Mouse (Mus musculus) kidney, embryonic 15.5 days (tissue): ENCODE measurements around the gene Zdhhc22. TPM values are rescaled to one million over a fixed set of nuclear protein-coding genes. Genes with fewer than 3 reads are reported as not detected.

ENCODE experiments used
- ATAC-seq: fragments of 200-750 bp; cut with Nextera tagmentation; replicated peaks from 2 replicates; pipeline ENCODE4 v1.8.0; 2017; ENCODE audit warnings: moderate TSS enrichment; ENCODE audit not compliant: low FRiP score
- H3K27ac ChIP-seq: fragments of 300-500 bp; sonication (generic); 2 replicates; pipeline ENCODE4 v1.5.1; 2015; ENCODE audit warnings: mild to moderate bottlenecking, inconsistent platforms
- H3K27me3 ChIP-seq: fragments of 300-500 bp; sonication (generic); 2 replicates; pipeline ENCODE4 v1.6.1; 2015; ENCODE audit warnings: inconsistent platforms
- H3K36me3 ChIP-seq: fragments of 300-500 bp; sonication (generic); 2 replicates; pipeline ENCODE4 v1.6.1; 2015; ENCODE audit warnings: inconsistent platforms
- H3K4me1 ChIP-seq: fragments of 300-500 bp; sonication (generic); 2 replicates; pipeline ENCODE4 v1.6.1; 2015; ENCODE audit warnings: inconsistent platforms
- H3K4me2 ChIP-seq: fragments of 300-500 bp; sonication (generic); 2 replicates; pipeline ENCODE4 v1.6.1; 2015; ENCODE audit warnings: moderate library complexity, mild to moderate bottlenecking, inconsistent platforms
- H3K4me3 ChIP-seq: fragments of 300-500 bp; sonication (generic); replicated peaks from 2 replicates; pipeline ENCODE4 v1.5.1; 2015; ENCODE audit warnings: mild to moderate bottlenecking, inconsistent platforms
- H3K9ac ChIP-seq: fragments of 300-500 bp; sonication (generic); 2 replicates; pipeline ENCODE4 v1.6.1; 2015; ENCODE audit warnings: mild to moderate bottlenecking, inconsistent platforms
- H3K9me3 ChIP-seq: fragments of 300-500 bp; sonication (generic); replicated peaks from 2 replicates; pipeline ENCODE4 v1.6.1; 2016; ENCODE audit warnings: inconsistent platforms
- WGBS: fragments of 180-500 bp; shearing (Covaris S2); methylation state at CpG from one replicate; pipeline ENCODE4 v1.1.7; 2015; ENCODE audit warnings: mixed read lengths; 5-methylcytosine and 5-hydroxymethylcytosine counted together
- polyA plus RNA-seq: library from polyadenylated mRNA; unstranded; fragments of >200 nt; fragmentation: Nextera tagmentation; extraction: Ambion mirVana; gene quantifications from 2 replicates; pipeline ENCODE4 v1.2.1, GENCODE M21; 2015

Zdhhc22 gene
- polyA plus RNA-seq, 1 experiment from 2014 or later = 0.08 TPM

DNA sequence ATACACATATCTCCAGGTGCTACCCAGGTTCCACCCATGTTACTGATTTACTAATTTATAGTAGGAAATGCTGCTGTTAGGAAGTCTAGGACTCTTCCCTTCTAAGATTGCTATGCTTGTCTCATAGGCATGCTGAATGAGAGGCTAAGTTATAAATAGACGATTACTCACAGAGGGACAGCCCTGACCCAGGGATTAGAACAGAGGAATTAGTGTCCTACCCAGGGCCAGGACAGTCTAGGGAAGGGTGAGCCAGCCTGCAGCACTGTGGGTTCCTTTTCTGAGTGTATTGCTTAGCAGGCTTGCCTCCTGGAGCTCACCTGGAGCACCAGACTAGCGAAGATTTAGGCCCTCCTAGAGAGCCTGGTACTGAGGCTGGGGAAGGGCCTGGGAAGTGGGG lies 34.3 kb downstream of the Zdhhc22 start:
- Histone ChIP-seq H3K36me3 (peaks cover 75% of the 10 kb centered on the region), H3K9me3 (no peaks in the 10 kb centered on the region), H3K4me2 (no peak overlapping the region), H3K27me3 (no peaks in the 10 kb centered on the region), H3K4me1 (no peaks in the 10 kb centered on the region), H3K9ac (no peak overlapping the region), H3K27ac (no peak overlapping the region), H3K4me3 (no peak overlapping the region)
- 90% methylated on average over 2 of the region's 2 CpGs for WGBS
- ATAC-seq = no peak

DNA sequence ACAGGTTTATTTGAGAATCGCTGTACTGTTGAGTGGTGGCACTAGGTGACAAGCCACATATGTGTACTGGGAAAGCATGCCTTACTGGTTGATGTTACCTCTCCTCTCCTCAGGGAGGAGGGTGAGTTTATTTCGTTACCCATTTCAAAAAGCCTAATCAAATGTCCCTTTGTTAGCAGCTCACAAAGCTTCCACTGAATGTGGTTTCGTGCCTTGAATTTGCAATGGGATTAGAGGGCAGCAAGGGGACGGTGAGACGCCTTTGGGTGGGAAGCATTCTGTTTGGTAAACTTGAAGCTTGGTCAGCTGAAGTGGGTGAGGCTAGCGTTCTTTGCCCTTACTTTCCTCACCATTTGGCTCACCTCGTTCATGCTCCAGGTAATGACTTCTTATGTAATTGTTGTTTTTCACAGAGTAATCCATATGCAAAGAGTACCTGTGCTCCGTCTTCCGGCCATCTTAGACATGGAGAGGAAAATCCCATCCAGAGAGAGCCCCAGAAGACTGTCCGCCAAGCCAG lies 37.8 kb downstream of the Zdhhc22 start:
- Histone ChIP-seq H3K36me3 (peaks cover 42% of the 10 kb centered on the region), H3K27ac (no peak overlapping the region), H3K4me3 (no peak overlapping the region), H3K4me2 (no peak overlapping the region), H3K9ac (no peak overlapping the region), H3K27me3 (no peaks in the 10 kb centered on the region), H3K9me3 (no peaks in the 10 kb centered on the region), H3K4me1 (peaks cover 24% of the 10 kb centered on the region)
- 89% methylated on average over 10 of the region's 10 CpGs for WGBS
- ATAC-seq = no peak

DNA sequence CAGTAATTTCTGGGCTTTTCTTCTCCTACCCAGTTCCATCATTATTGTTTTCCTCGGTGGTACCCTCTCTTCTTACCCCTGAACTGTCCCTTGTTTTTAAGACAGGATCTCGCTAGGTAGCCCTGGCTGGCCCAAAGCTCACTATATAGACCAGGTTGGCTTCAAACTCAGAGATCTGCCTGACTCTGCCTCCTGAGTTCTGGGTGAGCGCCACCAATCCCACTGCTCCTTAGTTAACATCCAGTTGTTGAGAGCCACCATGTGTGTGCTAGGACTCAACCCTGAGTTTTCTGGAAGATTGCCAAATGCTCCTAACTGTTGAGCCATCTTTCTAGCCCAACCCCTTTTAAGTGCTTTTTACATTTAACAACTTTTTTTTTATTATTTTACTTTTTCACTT lies 39.3 kb downstream of the Zdhhc22 start:
- ATAC-seq = no peak
- Histone ChIP-seq H3K4me1 (peaks cover 28% of the 10 kb centered on the region), H3K36me3 (peaks cover 30% of the 10 kb centered on the region), H3K27ac (no peak overlapping the region), H3K9ac (no peak overlapping the region), H3K4me3 (no peak overlapping the region), H3K9me3 (no peaks in the 10 kb centered on the region), H3K4me2 (no peak overlapping the region), H3K27me3 (no peaks in the 10 kb centered on the region)
- WGBS = 100% methylated on average over 3 of the region's 3 CpGs

DNA sequence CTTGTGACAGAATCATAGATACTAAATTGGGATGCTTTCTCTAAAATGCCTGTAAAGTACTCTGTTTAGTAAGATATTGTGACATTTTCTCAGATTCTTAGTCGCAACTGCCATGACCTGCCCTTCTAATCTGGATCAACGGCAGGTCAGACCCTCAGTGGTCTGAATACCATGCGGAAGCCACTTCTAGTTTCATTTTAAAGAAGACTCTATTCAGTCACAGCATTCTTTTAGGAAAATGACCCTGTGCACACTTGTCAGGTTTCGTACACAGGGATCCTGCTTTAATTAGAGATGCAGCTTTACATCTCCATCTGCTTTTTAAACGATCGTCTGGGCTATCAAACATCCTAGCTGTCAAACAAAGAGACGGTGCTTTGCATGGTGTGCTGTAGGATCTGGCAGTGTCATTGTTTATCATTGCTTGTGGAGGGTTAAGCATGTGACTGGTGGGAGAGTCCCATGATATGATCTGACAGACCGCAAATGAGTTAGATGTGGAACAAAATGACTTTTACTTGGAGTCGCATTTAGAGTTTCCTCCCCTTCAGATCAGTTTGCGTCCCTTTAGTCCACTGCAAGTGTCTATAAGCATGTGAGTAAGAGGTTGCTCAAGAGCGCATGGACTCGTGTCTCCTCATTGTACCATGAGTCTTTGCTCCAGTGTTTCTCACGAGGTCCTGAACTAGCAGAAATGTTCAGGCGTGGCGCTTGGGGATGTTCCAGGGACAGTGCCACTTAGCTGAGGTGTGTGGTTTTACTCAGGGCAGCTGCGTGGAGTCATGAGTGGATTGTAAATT lies 39.9 kb downstream of the Zdhhc22 start:
- ATAC-seq = no peak
- no peak overlapping the region for H3K4me2 ChIP-seq
- H3K27me3 ChIP-seq = no peaks in the 10 kb centered on the region
- H3K9ac ChIP-seq = no peak overlapping the region
- peaks cover 30% of the 10 kb centered on the region for H3K4me1 ChIP-seq
- no peak overlapping the region for H3K4me3 ChIP-seq
- no peak overlapping the region for H3K27ac ChIP-seq
- WGBS = 73% methylated on average over 16 of the region's 16 CpGs
- H3K36me3 ChIP-seq = peaks cover 24% of the 10 kb centered on the region
- no peaks in the 10 kb centered on the region for H3K9me3 ChIP-seq

DNA sequence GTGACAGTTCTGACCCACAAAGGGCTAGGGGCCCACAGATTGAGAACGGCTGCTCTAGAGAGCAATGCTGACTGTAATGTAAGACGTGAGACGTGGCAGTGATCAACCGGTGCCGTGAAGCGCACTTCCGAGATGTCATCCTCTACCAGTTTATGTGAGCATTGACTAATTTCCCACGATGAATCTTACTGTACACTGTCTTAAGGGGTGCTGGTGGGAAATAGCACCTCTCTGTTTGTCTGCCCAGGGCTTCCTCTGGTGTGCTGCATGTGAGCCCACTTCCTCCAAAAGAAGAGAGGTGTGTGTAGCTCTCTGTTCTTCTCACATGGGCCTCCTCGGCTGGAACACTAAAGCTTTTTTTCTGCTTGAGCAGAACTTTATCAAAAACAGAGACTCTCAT lies 40.7 kb downstream of the Zdhhc22 start:
- Histone ChIP-seq H3K4me1 (peaks cover 33% of the 10 kb centered on the region), H3K9ac (no peak overlapping the region), H3K36me3 (peaks cover 18% of the 10 kb centered on the region), H3K27ac (no peak overlapping the region), H3K9me3 (no peaks in the 10 kb centered on the region), H3K4me2 (no peak overlapping the region), H3K27me3 (no peaks in the 10 kb centered on the region), H3K4me3 (no peak overlapping the region)
- no peak for ATAC-seq
- WGBS = 72% methylated on average over 9 of the region's 9 CpGs

GRCm38 (mm10) chr12:86948627-86949026 lies 41.6 kb downstream of the Zdhhc22 start:
- 10% methylated on average over 6 of the region's 6 CpGs for WGBS
- H3K9me3 ChIP-seq = no peaks in the 10 kb centered on the region
- peaks cover 12% of the 10 kb centered on the region for H3K36me3 ChIP-seq
- H3K4me3 ChIP-seq = peak overlapping the region; percentile 59
- no peak for ATAC-seq
- H3K9ac ChIP-seq = no peak overlapping the region; the same call in 1 of the 2 replicates
- H3K27me3 ChIP-seq = no peaks in the 10 kb centered on the region
- H3K4me2 ChIP-seq = peak overlapping the region; percentile 83
- no peak overlapping the region; the same call in 1 of the 2 replicates for H3K27ac ChIP-seq
- peaks cover 33% of the 10 kb centered on the region for H3K4me1 ChIP-seq

DNA sequence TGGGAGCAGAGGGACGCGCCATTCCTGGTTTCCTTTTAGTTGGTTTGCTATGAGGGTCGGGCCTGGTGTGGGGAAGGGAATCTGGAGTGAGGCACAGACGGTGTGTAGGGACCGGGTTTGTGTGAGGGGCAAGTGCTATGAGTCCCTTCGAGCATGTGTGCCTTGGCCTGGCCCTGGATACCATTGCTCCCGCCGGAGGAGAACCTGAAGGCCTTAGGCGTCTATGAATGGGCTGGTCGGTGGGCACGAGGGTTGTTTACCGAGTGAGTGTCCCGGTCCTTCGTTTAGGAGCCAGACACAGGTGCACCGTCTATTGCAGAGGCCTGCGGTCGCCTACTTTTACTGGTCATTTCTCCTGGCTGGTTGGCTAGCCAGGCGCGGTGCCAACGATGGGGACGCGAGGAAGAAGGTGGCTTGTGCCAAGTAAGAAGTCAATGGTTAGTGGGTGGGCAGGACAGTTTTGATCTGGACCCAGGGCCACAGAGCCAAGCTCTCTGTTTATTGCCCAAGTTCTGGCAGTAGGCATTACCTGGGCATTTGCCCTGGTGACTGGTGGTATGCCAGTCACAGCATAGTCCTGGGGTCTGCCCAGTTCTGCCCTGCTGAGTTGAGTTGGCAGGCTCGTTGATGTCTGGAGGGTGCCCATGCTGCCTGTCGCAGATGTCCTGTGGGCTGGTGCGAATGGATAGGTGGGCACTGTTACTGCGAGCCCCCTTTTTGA lies 42.4 kb downstream of the Zdhhc22 start:
- Histone ChIP-seq H3K27ac (peak overlapping the region; percentile 99), H3K4me3 (peak overlapping the region; percentile 59), H3K27me3 (no peaks in the 10 kb centered on the region), H3K9me3 (no peaks in the 10 kb centered on the region), H3K4me2 (peak overlapping the region; percentile 83), H3K36me3 (peaks cover 4% of the 10 kb centered on the region), H3K4me1 (peaks cover 33% of the 10 kb centered on the region), H3K9ac (peak overlapping the region; percentile 73)
- peak; percentile 38 for ATAC-seq
- 13% methylated on average over 26 of the region's 26 CpGs for WGBS

GRCm38 (mm10) chr12:86946862-86947574 lies 43.2 kb downstream of the Zdhhc22 start, which contains the start of gene Cipc:
Gene Cipc, plus strand, starts transcription at chr12:86947043.
- peak; percentile 99 for ATAC-seq
- under 1% methylated on average over 64 of the region's 64 CpGs for WGBS
- H3K4me3 ChIP-seq = peak within 1 kb of the TSS; percentile 59

DNA sequence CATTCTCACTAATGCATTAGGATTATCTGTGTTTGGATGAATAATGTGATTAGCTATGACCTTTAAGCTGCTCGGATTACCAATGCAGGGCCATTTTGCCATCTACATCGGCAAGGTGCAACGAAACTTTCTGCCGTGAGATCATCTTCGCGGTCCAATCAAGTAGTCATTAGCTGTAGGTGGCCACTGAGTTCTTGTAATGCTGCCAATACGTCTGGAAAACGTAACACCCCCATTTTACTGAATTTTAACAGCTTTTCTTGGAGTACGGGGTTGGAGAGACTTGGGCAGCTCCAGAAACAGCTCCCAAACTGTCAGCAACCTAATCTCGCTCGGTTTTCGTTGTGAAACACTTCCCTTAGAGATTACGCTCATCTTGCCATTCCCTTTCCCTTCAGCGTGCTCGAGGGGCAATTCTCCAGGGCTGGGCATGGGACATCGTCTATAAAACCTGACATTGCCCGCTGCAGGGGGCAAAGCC lies 43.9 kb downstream of the Zdhhc22 start:
- H3K4me2 ChIP-seq = peak overlapping the region; percentile 83
- peaks cover 35% of the 10 kb centered on the region for H3K4me1 ChIP-seq
- H3K9me3 ChIP-seq = no peaks in the 10 kb centered on the region
- peak overlapping the region; percentile 59 for H3K4me3 ChIP-seq
- no peak for ATAC-seq
- H3K36me3 ChIP-seq = no peaks in the 10 kb centered on the region
- peak overlapping the region; percentile 99 for H3K27ac ChIP-seq
- H3K27me3 ChIP-seq = 0 out of 2 replicates have a peak, but pooled peaks cover 2% of the 10 kb centered on the region
- under 1% methylated on average over 17 of the region's 17 CpGs for WGBS
- H3K9ac ChIP-seq = peak overlapping the region; percentile 73

More at GRCm38 (mm10) chr12:86946862-86947574, 43.2 kb downstream of the Zdhhc22 start, which contains the start of gene Cipc:
- Histone ChIP-seq H3K27me3 (no peaks in the 10 kb centered on the region), H3K9ac (peak within 1 kb of the TSS; percentile 73), H3K27ac (peak within 1 kb of the TSS; percentile 99), H3K36me3 (no peaks in the 10 kb centered on the region), H3K4me1 (peaks cover 35% of the 10 kb centered on the region), H3K4me2 (peak within 1 kb of the TSS; percentile 83), H3K9me3 (no peaks in the 10 kb centered on the region)

DNA sequence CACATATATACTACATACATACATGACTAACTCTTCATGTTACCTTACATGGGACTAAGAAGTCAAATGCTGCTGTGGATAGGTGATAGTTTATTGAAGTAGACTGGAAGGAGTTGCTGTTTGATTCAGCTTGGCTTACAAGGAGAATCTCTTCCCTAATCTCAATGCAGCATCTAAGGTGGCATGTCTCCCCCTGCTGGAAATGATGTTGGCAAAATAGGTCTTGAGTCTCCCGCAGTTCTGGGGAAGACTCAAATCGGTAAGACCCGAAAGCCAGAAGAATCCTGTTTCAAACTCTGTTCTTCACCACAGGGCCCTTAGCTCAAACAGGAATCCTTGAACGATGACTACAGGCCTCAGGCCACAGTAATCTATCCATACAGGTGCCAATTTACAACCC lies 45.1 kb downstream of the Zdhhc22 start:
- no peak for ATAC-seq
- Histone ChIP-seq H3K36me3 (no peaks in the 10 kb centered on the region), H3K9ac (no peak overlapping the region), H3K27me3 (0 out of 2 replicates have a peak, but pooled peaks cover 2% of the 10 kb centered on the region), H3K9me3 (no peaks in the 10 kb centered on the region), H3K4me3 (no peak overlapping the region), H3K4me1 (peaks cover 32% of the 10 kb centered on the region), H3K4me2 (0 out of 2 replicates have a peak overlapping the region, but pooled peaks have one; percentile 26), H3K27ac (no peak overlapping the region)
- 2% methylated on average over 4 of the region's 4 CpGs for WGBS

DNA sequence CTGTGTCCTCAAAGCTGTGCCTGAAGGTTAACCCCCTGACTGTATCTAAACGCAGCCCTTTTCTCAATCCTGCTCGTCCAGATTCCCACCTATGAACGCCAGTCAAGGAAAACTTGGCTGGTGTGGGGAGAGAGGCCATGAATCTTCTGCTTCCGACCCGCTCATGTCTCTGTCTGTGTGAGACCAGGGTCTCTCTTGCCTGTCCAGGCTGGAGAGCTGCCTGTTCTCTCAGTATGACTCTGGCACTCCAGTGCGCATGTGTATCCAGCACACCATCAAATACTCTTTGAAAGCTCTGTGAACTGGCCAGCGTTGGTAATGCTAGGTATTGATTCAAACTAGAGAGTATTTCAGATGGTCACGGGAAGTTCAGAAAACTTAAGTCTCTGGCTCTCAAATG lies 46.8 kb downstream of the Zdhhc22 start:
- no peaks in the 10 kb centered on the region for H3K36me3 ChIP-seq
- ATAC-seq = no peak
- H3K4me1 ChIP-seq = peaks cover 20% of the 10 kb centered on the region
- H3K9ac ChIP-seq = no peak overlapping the region
- H3K27ac ChIP-seq = no peak overlapping the region
- no peaks in the 10 kb centered on the region for H3K9me3 ChIP-seq
- H3K27me3 ChIP-seq = 0 out of 2 replicates have a peak, but pooled peaks cover 2% of the 10 kb centered on the region
- H3K4me3 ChIP-seq = no peak overlapping the region
- 91% methylated on average over 8 of the region's 8 CpGs for WGBS
- no peak overlapping the region for H3K4me2 ChIP-seq
